Mouse (Mus musculus) embryonic facial prominence, embryonic 15.5 days (tissue): ENCODE data around the gene Pidd1. TPM values are rescaled to one million over a fixed set of nuclear protein-coding genes. Genes with fewer than 3 reads are reported as not detected.
A peak's percentile ranks its signal among the peaks of the same experiment; 100 is the strongest.

Source experiments
- ATAC-seq: fragments of 200-750 bp; cut with Nextera tagmentation; 2 replicates; pipeline ENCODE4 v1.8.0; 2017; ENCODE audit warnings: low read depth, moderate TSS enrichment; ENCODE audit not compliant: insufficient number of reproducible peaks, low FRiP score, low TSS enrichment
- H3K27ac ChIP-seq: fragments of 300-500 bp; sonication (generic); replicated peaks from 2 replicates; pipeline ENCODE4 v1.5.1; 2015; ENCODE audit warnings: mild to moderate bottlenecking, inconsistent platforms
- H3K27me3 ChIP-seq: fragments of 300-500 bp; sonication (generic); 2 replicates; pipeline ENCODE4 v1.6.1; 2015; ENCODE audit warnings: inconsistent platforms
- H3K36me3 ChIP-seq: fragments of 300-500 bp; sonication (generic); 2 replicates; pipeline ENCODE4 v1.6.1; 2015; ENCODE audit warnings: mild to moderate bottlenecking, inconsistent platforms
- H3K4me1 ChIP-seq: fragments of 300-500 bp; sonication (generic); 2 replicates; pipeline ENCODE4 v1.6.1; 2015; ENCODE audit warnings: inconsistent platforms
- H3K4me2 ChIP-seq: fragments of 300-500 bp; sonication (generic); replicated peaks from 2 replicates; pipeline ENCODE4 v1.6.1; 2015; ENCODE audit warnings: mild to moderate bottlenecking, inconsistent platforms
- H3K4me3 ChIP-seq: fragments of 300-500 bp; sonication (generic); replicated peaks from 2 replicates; pipeline ENCODE4 v1.5.1; 2015; ENCODE audit warnings: mild to moderate bottlenecking, inconsistent platforms
- H3K9ac ChIP-seq: fragments of 300-500 bp; sonication (generic); 2 replicates; pipeline ENCODE4 v1.6.1; 2015; ENCODE audit warnings: inconsistent platforms
- H3K9me3 ChIP-seq: fragments of 300-500 bp; sonication (generic); replicated peaks from 2 replicates; pipeline ENCODE4 v1.6.1; 2016; ENCODE audit warnings: inconsistent platforms
- WGBS: fragments of 180-500 bp; shearing (Covaris S2); methylation state at CpG from one replicate; pipeline ENCODE4 v1.1.7; 2015; 5-methylcytosine and 5-hydroxymethylcytosine counted together
- polyA plus RNA-seq: library from polyadenylated mRNA; unstranded; fragments of >200 nt; fragmentation: Nextera tagmentation; extraction: Ambion mirVana; gene quantifications from 2 replicates; pipeline ENCODE4 v1.2.1, GENCODE M21; 2015

Gene Pidd1
- polyA plus RNA-seq, 1 experiment from 2014 or later: 14.7 TPM

- no peak for ATAC-seq
- peak overlapping the region; percentile 43 for H3K4me2 ChIP-seq
- WGBS: 32% methylated on average over 8 of the region's 10 CpGs
- H3K9ac ChIP-seq: no peak overlapping the region
- peaks cover 65% of the 10 kb centered on the region for H3K4me1 ChIP-seq
- H3K4me3 ChIP-seq: peak overlapping the region; percentile 27
- peaks cover 55% of the 10 kb centered on the region for H3K27me3 ChIP-seq
- H3K9me3 ChIP-seq: no peaks in the 10 kb centered on the region
- H3K36me3 ChIP-seq: peaks cover 11% of the 10 kb centered on the region
- H3K27ac ChIP-seq: no peak overlapping the region
Measured at GRCm38 (mm10) chr7:141465388-141466044, 21.7 kb upstream of the Pidd1 start.

DNA sequence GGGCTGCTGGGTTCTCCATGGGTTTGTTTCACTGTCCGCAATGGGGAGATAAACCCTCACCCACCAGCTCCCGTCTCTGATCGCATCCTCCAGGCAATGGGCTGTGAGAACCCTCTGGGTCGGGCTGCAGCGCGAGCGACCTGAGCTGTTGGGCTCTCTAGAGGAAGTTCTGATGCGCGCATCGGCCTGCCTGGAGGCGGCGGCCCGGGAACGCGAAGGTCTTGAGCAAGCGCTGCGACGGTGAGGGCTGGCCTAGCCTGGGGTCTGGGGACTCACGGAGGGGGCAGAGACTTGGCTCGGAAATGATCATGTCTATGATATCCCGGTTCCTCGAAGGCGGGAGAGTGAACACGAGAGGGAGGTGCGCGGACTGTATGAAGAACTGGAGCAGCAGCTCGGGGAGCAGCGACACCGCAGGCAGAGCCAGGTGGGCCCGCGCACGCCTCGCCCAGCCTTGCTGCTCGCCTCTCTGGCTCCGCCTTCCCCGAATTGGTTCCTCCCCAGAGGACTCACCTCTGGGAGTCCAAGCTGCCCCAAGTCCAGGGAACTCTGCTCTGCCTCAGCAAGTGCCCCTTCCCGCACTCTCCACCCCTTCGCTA lies 20.9 kb upstream of the Pidd1 start:
- Histone ChIP-seq H3K4me1 (peaks cover 59% of the 10 kb centered on the region), H3K36me3 (0 out of 2 replicates have a peak, but pooled peaks cover 3% of the 10 kb centered on the region), H3K9ac (no peak overlapping the region), H3K27me3 (peaks cover 63% of the 10 kb centered on the region), H3K4me2 (peak overlapping the region; percentile 43), H3K9me3 (no peaks in the 10 kb centered on the region), H3K27ac (0 out of 2 replicates have a peak overlapping the region, but pooled peaks have one; percentile 5), H3K4me3 (peak overlapping the region; percentile 27)
- WGBS: 10% methylated on average over 38 of the region's 38 CpGs
- no peak for ATAC-seq

DNA sequence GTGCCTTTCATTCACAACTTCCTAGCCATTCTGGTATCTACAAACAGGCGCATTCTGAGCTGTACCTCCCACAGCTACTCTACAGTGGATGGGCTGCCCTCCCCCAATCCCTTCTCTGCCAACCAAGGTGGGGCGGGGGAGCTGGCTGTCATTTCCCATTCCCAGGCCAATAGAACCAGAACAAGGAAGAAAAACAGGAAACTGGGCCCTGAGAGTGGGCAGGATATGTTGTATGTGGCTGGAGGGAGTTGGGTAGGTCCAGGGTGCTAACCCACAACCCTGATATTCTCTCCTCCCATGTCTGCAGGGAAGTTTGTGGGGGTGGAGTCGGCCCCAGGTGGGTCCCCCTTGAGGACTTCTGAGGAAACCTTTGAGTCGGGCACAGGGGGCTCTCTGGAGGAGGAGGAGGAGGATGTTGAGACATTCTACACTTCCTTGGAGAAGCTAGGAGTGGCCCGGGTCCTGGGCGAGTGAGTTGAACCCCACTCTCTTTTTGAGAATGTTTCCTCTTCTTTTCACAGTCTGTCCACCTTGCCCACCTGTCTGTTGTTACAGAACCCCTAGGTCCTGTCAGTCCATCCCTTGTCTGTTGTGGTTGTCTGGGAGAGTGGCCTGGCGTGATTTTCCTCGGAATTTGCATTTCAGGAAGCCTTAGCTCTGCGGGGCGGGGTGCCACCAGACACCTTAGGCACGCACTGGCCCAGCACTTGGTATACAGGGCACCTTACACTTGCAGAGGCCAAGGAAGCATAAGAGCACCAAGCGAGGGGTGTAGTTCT lies 20.2 kb upstream of the Pidd1 start:
- peak overlapping the region; percentile 43 for H3K4me2 ChIP-seq
- peaks cover 52% of the 10 kb centered on the region for H3K4me1 ChIP-seq
- H3K27ac ChIP-seq: 0 out of 2 replicates have a peak overlapping the region, but pooled peaks have one; percentile 5
- no peaks in the 10 kb centered on the region for H3K9me3 ChIP-seq
- peaks cover 70% of the 10 kb centered on the region for H3K27me3 ChIP-seq
- no peak overlapping the region for H3K9ac ChIP-seq
- peak overlapping the region; percentile 27; the same call in 1 of the 2 replicates for H3K4me3 ChIP-seq
- no peak for ATAC-seq
- WGBS: 26% methylated on average over 12 of the region's 12 CpGs
- 0 out of 2 replicates have a peak, but pooled peaks cover 4% of the 10 kb centered on the region for H3K36me3 ChIP-seq

DNA sequence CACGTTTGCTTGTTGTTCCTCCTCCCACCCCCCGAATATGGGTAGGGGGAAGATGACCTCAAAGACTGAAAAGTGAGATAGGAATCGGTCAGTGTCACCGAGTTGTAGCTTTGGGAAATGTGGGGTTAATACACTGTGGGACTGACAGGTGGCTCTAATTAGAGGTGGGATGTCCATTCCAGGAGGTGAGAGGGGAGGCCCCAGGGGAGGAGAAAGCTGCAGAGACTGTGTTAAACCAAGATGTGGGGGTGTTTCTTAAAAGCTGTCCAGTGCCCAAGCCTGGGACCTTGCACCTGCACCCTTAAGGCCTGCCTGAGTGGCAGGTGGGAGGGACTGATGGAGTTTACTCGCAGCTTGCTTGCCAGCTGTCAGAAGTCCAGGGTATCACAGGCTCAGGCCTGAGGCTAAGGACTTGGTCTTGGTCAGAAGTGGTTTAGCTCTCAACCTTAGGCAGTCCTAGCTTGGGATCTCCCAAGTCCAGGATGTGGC lies 18.6 kb upstream of the Pidd1 start:
- ATAC-seq: no peak
- Histone ChIP-seq H3K9ac (no peak overlapping the region), H3K27ac (no peak overlapping the region), H3K27me3 (peaks cover 74% of the 10 kb centered on the region), H3K9me3 (no peaks in the 10 kb centered on the region), H3K4me2 (peak overlapping the region; percentile 64), H3K4me3 (peak overlapping the region; percentile 39; the same call in 1 of the 2 replicates), H3K36me3 (0 out of 2 replicates have a peak, but pooled peaks cover 7% of the 10 kb centered on the region), H3K4me1 (peaks cover 36% of the 10 kb centered on the region)
- 5% methylated on average over 5 of the region's 5 CpGs for WGBS

DNA sequence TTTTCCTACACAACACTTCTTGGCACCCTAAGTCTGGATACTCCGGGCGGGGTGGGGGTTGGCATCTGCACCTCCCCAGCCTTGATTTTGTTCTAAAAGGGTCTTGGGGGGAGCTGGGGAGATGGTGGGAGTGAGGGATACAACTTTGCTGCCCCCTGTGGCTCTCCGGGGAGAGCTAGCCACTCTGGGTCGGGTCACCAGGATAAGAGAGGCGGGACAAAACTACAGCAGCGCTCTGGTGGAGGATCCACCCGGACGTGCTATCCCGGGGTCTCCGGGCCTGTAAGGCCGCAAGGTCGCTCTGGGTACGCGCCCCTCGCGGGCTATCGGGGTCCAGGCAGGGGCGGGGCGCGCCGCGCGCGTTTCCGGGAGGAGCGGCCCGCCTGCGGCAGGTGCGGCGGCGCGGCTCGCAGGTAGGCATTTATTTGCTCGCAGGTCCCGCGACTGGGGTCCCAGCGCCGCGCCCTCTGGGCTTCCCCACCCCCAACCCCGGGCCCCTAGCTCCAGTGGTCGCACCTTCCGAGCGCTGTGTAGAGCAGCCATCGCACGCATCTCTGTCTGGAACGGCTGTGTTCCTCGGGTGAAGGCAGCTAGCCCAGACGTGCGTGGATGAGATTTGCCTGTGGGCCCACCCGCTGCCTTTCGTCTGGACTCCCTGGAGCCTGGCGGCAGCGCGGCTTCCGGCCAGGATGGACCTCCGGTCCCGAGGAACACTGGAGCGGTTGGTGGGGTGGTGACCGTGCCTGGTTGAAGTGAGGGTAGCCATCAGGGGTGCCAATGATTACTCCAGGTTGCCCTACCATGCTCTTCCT lies 17.9 kb upstream of the Pidd1 start:
- H3K27me3 ChIP-seq: peaks cover 74% of the 10 kb centered on the region
- peak overlapping the region; percentile 39 for H3K4me3 ChIP-seq
- H3K4me2 ChIP-seq: peak overlapping the region; percentile 64
- no peak for ATAC-seq
- H3K9me3 ChIP-seq: no peaks in the 10 kb centered on the region
- WGBS: 2% methylated on average over 59 of the region's 59 CpGs
- H3K36me3 ChIP-seq: 0 out of 2 replicates have a peak, but pooled peaks cover 7% of the 10 kb centered on the region
- H3K9ac ChIP-seq: 0 out of 2 replicates have a peak overlapping the region, but pooled peaks have one; percentile 26
- peaks cover 30% of the 10 kb centered on the region for H3K4me1 ChIP-seq
- no peak overlapping the region for H3K27ac ChIP-seq

GRCm38 (mm10) chr7:141460391-141461113 lies 16.7 kb upstream of the Pidd1 start, which contains the start of gene Cracr2b:
TSS of gene Cracr2b (plus strand) at chr7:141461094.
- ATAC-seq: no peak

DNA sequence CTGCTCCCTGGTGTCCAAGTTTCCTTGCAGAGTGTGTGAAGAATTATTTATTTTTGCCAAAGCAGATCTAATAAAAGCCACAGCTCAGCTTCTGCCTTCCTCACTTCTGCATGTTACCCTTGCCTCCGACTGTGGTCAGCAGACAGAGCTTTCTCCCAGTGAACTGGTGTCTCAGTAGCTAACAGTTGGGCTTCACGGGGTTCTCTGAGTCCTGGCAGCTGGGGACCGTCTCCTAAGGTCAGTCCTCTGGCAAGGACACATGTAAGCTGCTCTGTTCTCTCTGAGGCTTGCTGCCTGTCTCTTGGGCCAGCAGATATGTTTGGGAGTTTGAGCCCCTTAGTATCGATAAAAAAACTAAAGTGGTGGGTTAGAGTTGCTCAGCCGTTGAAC lies 16.2 kb upstream of the Pidd1 start:
- H3K9ac ChIP-seq: no peak overlapping the region
- H3K4me1 ChIP-seq: peaks cover 28% of the 10 kb centered on the region
- WGBS: 64% methylated on average over 5 of the region's 5 CpGs
- no peak overlapping the region for H3K4me3 ChIP-seq
- H3K4me2 ChIP-seq: no peak overlapping the region
- no peak for ATAC-seq
- H3K27ac ChIP-seq: no peak overlapping the region
- H3K9me3 ChIP-seq: no peaks in the 10 kb centered on the region
- H3K36me3 ChIP-seq: 0 out of 2 replicates have a peak, but pooled peaks cover 7% of the 10 kb centered on the region
- H3K27me3 ChIP-seq: peaks cover 62% of the 10 kb centered on the region

More at GRCm38 (mm10) chr7:141460391-141461113, 16.7 kb upstream of the Pidd1 start, which contains the start of gene Cracr2b:
- WGBS: 54% methylated on average over 15 of the region's 15 CpGs
- Histone ChIP-seq H3K27me3 (peaks cover 67% of the 10 kb centered on the region), H3K4me1 (peaks cover 31% of the 10 kb centered on the region), H3K36me3 (0 out of 2 replicates have a peak, but pooled peaks cover 7% of the 10 kb centered on the region), H3K27ac (no peak within 1 kb of the TSS), H3K4me3 (peak within 1 kb of the TSS; percentile 39), H3K4me2 (peak within 1 kb of the TSS; percentile 64), H3K9me3 (no peaks in the 10 kb centered on the region), H3K9ac (0 out of 2 replicates have a peak within 1 kb of the TSS, but pooled peaks have one; percentile 26)

GRCm38 (mm10) chr7:141459301-141459711 lies 15.5 kb upstream of the Pidd1 start:
- 0 out of 2 replicates have a peak, but pooled peaks cover 7% of the 10 kb centered on the region for H3K36me3 ChIP-seq
- H3K27me3 ChIP-seq: peaks cover 56% of the 10 kb centered on the region
- no peak overlapping the region for H3K9ac ChIP-seq
- no peak for ATAC-seq
- WGBS: 87% methylated on average over 17 of the region's 17 CpGs
- peaks cover 26% of the 10 kb centered on the region for H3K4me1 ChIP-seq
- no peaks in the 10 kb centered on the region for H3K9me3 ChIP-seq
- no peak overlapping the region for H3K4me3 ChIP-seq
- no peak overlapping the region for H3K27ac ChIP-seq
- no peak overlapping the region for H3K4me2 ChIP-seq

DNA sequence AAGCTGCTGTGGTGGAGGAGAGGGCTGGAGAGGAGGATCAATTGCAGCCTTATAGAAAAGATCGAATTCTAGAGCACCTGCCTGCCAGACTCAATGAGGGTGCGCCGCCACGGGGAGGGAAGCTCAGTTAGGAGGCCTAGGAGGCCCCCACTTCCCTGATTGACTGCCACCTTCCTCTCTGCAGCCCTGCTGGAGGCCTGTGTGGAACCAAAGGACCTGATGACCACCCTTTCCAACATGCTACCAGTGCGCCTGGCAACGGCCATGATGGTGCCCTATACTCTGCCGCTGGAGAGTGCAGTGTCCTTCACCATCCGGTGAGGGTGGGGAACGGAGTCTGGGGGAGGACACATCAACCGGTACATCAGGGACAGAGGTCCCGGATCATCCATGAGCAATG lies 14.8 kb upstream of the Pidd1 start:
- ATAC-seq: no peak
- Histone ChIP-seq H3K27me3 (peaks cover 49% of the 10 kb centered on the region), H3K4me1 (peaks cover 25% of the 10 kb centered on the region), H3K36me3 (0 out of 2 replicates have a peak, but pooled peaks cover 7% of the 10 kb centered on the region), H3K9ac (no peak overlapping the region), H3K27ac (no peak overlapping the region), H3K4me2 (no peak overlapping the region), H3K4me3 (no peak overlapping the region), H3K9me3 (no peaks in the 10 kb centered on the region)
- WGBS: 89% methylated on average over 11 of the region's 11 CpGs
